Mouse (Mus musculus): ENCODE data around the gene Agap1. TPM values are rescaled to one million over a fixed set of nuclear protein-coding genes. Genes with fewer than 3 reads are reported as not detected.

Gene Agap1
- polyA plus RNA-seq, 1 experiment from 2014 or later, result 8.5 TPM

GRCm38 (mm10) chr1:89717100-89717499 lies 262.5 kb downstream of the Agap1 start:
- H3K4me2 ChIP-seq (ENCODE audit: low read length), result no peak overlapping the region
- WGBS, result 91% methylated on average over 4 of the region's 4 CpGs
- no peaks in the 10 kb centered on the region for H3K9me3 ChIP-seq (replicated peaks; ENCODE audit: low read length)
- no peak overlapping the region for H3K4me3 ChIP-seq (replicated peaks; ENCODE audit: low read depth, low read length)
- H3K27ac ChIP-seq, result no peak overlapping the region
- H3K27me3 ChIP-seq (ENCODE audit: insufficient read depth, low read length), result no peaks in the 10 kb centered on the region
- no peaks in the 10 kb centered on the region for H3K36me3 ChIP-seq (ENCODE audit: insufficient read depth, low read length)
- no peaks in the 10 kb centered on the region for H3K4me1 ChIP-seq (replicated peaks; ENCODE audit: insufficient read depth, low read length)
- ATAC-seq (replicated peaks; ENCODE audit: low FRiP score, low read depth), result no peak
- no peak overlapping the region for H3K9ac ChIP-seq (ENCODE audit: low read depth, low read length)
- no peak for DNase-seq (ENCODE audit: low spot score)
- TF ChIP-seq CTCF (IDR thresholded peaks at IDR 0.05; ENCODE audit: low read depth), result no peak

GRCm38 (mm10) chr1:89718782-89719403 lies 264.3 kb downstream of the Agap1 start:
- Histone ChIP-seq H3K27me3 (ENCODE audit: insufficient read depth, low read length) (no peaks in the 10 kb centered on the region), H3K4me1 (replicated peaks; ENCODE audit: insufficient read depth, low read length) (no peaks in the 10 kb centered on the region), H3K4me3 (replicated peaks; ENCODE audit: low read depth, low read length) (no peak overlapping the region), H3K36me3 (ENCODE audit: insufficient read depth, low read length) (no peaks in the 10 kb centered on the region), H3K9me3 (replicated peaks; ENCODE audit: low read length) (no peaks in the 10 kb centered on the region), H3K27ac (no peak overlapping the region), H3K9ac (ENCODE audit: low read depth, low read length) (no peak overlapping the region), H3K4me2 (ENCODE audit: low read length) (no peak overlapping the region)
- WGBS, result 59% methylated on average over 7 of the region's 7 CpGs
- ATAC-seq (replicated peaks; ENCODE audit: low FRiP score, low read depth) (0 out of 2 replicates have a peak, but pooled peaks have one; percentile 47), DNase-seq (ENCODE audit: low spot score) (no peak)
- no peak for TF ChIP-seq CTCF (IDR thresholded peaks at IDR 0.05; ENCODE audit: low read depth)

DNA sequence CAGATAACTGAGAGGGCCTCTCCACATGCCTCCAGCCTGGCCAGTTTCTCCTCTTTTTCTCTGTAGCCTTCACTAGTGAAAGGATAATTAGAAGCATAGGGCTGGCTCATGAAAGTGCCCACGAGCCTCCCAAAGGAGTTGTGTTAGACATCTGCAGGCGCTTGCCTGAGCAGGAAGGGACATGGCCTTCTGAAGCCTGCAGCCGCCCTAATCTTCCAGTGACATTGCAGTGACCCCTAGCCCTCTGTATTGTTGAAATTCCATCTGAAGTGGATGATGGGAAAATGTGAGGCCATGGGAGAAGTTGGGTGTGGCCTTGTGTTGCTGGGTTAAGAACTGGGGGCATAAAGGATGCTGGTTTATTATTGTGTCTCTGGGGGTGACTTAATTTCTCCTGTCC lies 269.5 kb downstream of the Agap1 start:
- H3K36me3 ChIP-seq (ENCODE audit: insufficient read depth, low read length), result 0 out of 2 replicates have a peak, but pooled peaks cover 8% of the 10 kb centered on the region
- no peak overlapping the region for H3K27ac ChIP-seq
- H3K4me3 ChIP-seq (replicated peaks; ENCODE audit: low read depth, low read length), result no peak overlapping the region
- no peak for TF ChIP-seq CTCF (IDR thresholded peaks at IDR 0.05; ENCODE audit: low read depth)
- H3K9me3 ChIP-seq (replicated peaks; ENCODE audit: low read length), result no peaks in the 10 kb centered on the region
- no peak overlapping the region for H3K9ac ChIP-seq (ENCODE audit: low read depth, low read length)
- H3K27me3 ChIP-seq (ENCODE audit: insufficient read depth, low read length), result no peaks in the 10 kb centered on the region
- H3K4me1 ChIP-seq (replicated peaks; ENCODE audit: insufficient read depth, low read length), result no peaks in the 10 kb centered on the region
- WGBS, result 58% methylated on average over 3 of the region's 3 CpGs
- DNase-seq (ENCODE audit: low spot score) (no peak), ATAC-seq (replicated peaks; ENCODE audit: low FRiP score, low read depth) (no peak)
- no peak overlapping the region for H3K4me2 ChIP-seq (ENCODE audit: low read length)

GRCm38 (mm10) chr1:89724555-89724954 lies 269.9 kb downstream of the Agap1 start:
- no peaks in the 10 kb centered on the region for H3K4me1 ChIP-seq (replicated peaks; ENCODE audit: insufficient read depth, low read length)
- no peak overlapping the region for H3K4me3 ChIP-seq (replicated peaks; ENCODE audit: low read depth, low read length)
- no peak for TF ChIP-seq CTCF (IDR thresholded peaks at IDR 0.05; ENCODE audit: low read depth)
- no peak overlapping the region for H3K4me2 ChIP-seq (ENCODE audit: low read length)
- H3K9ac ChIP-seq (ENCODE audit: low read depth, low read length), result no peak overlapping the region
- no peak for ATAC-seq (replicated peaks; ENCODE audit: low FRiP score, low read depth)
- no peak overlapping the region for H3K27ac ChIP-seq
- no peak for DNase-seq (ENCODE audit: low spot score)
- H3K9me3 ChIP-seq (replicated peaks; ENCODE audit: low read length), result no peaks in the 10 kb centered on the region
- no peaks in the 10 kb centered on the region for H3K27me3 ChIP-seq (ENCODE audit: insufficient read depth, low read length)
- 0 out of 2 replicates have a peak, but pooled peaks cover 8% of the 10 kb centered on the region for H3K36me3 ChIP-seq (ENCODE audit: insufficient read depth, low read length)
- WGBS, result 70% methylated on average over 6 of the region's 6 CpGs

DNA sequence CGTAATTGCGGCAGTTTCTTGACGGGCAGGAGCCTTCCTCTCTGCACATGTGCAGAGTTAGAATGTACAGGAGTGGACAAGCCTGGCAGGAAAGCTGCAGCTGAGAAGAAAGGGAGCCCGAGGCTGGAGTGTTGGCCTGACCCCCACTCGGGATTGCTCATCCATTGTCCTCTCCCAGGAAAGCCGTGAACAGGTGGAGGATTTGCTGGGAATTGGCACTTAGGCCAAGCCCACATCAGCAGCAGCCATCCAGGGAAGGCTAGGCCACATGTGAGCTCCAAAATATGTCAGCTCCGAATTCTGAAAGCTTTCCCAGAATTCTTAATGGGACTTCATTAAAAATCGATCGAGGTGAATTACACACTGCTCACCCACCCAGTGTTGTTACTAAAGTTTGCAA lies 270.4 kb downstream of the Agap1 start:
- Histone ChIP-seq H3K4me1 (replicated peaks; ENCODE audit: insufficient read depth, low read length) (no peaks in the 10 kb centered on the region), H3K27me3 (ENCODE audit: insufficient read depth, low read length) (no peaks in the 10 kb centered on the region), H3K4me2 (ENCODE audit: low read length) (no peak overlapping the region), H3K27ac (no peak overlapping the region), H3K4me3 (replicated peaks; ENCODE audit: low read depth, low read length) (no peak overlapping the region), H3K36me3 (ENCODE audit: insufficient read depth, low read length) (0 out of 2 replicates have a peak, but pooled peaks cover 8% of the 10 kb centered on the region), H3K9me3 (replicated peaks; ENCODE audit: low read length) (no peaks in the 10 kb centered on the region), H3K9ac (ENCODE audit: low read depth, low read length) (no peak overlapping the region)
- no peak for TF ChIP-seq CTCF (IDR thresholded peaks at IDR 0.05; ENCODE audit: low read depth)
- 66% methylated on average over 9 of the region's 9 CpGs for WGBS
- DNase-seq (ENCODE audit: low spot score) (no peak), ATAC-seq (replicated peaks; ENCODE audit: low FRiP score, low read depth) (no peak)

- no peaks in the 10 kb centered on the region for H3K4me1 ChIP-seq (replicated peaks; ENCODE audit: insufficient read depth, low read length)
- H3K27ac ChIP-seq, result no peak overlapping the region
- no peak overlapping the region for H3K4me3 ChIP-seq (replicated peaks; ENCODE audit: low read depth, low read length)
- WGBS, result 99% methylated on average over 6 of the region's 6 CpGs
- H3K27me3 ChIP-seq (ENCODE audit: insufficient read depth, low read length), result no peaks in the 10 kb centered on the region
- DNase-seq (ENCODE audit: low spot score), result no peak
- no peak overlapping the region for H3K9ac ChIP-seq (ENCODE audit: low read depth, low read length)
- H3K36me3 ChIP-seq (ENCODE audit: insufficient read depth, low read length), result 0 out of 2 replicates have a peak, but pooled peaks cover 8% of the 10 kb centered on the region
- H3K9me3 ChIP-seq (replicated peaks; ENCODE audit: low read length), result no peaks in the 10 kb centered on the region
- TF ChIP-seq CTCF (IDR thresholded peaks at IDR 0.05; ENCODE audit: low read depth), result no peak
- no peak overlapping the region for H3K4me2 ChIP-seq (ENCODE audit: low read length)
- ATAC-seq (replicated peaks; ENCODE audit: low FRiP score, low read depth), result no peak
These were observed 273.9 kb downstream of the Agap1 start for GRCm38 (mm10) chr1:89728481-89728880.

All from kidney, postnatal 0 days (tissue).